Mouse (Mus musculus): ENCODE measurements at regions not wholly inside any gene's neighbourhood (a gene's known extent, or its start where the extent isn't known, plus 50 kb on each side); places are given as distances from the start of the nearest gene placed in this dataset.

GRCm38 (mm10) chr4:105327711-105328471 is 170.7 kb downstream of the Plpp3 start:
- no peak for DNase-seq

GRCm38 (mm10) chr4:105328776-105329175 is 171.6 kb downstream of the Plpp3 start:
- no peak for DNase-seq

- no peak for DNase-seq
Observed at GRCm38 (mm10) chr4:105332081-105332480, 174.9 kb downstream of the Plpp3 start.

GRCm38 (mm10) chr4:105335872-105336271 is 178.7 kb downstream of the Plpp3 start:
- no peak for DNase-seq

GRCm38 (mm10) chr4:105336557-105336956 is 179.4 kb downstream of the Plpp3 start:
- no peak for DNase-seq

GRCm38 (mm10) chr4:105338131-105338530 is 181.0 kb downstream of the Plpp3 start:
- DNase-seq = no peak

GRCm38 (mm10) chr4:105338861-105339260 is 181.7 kb downstream of the Plpp3 start:
- no peak for DNase-seq

GRCm38 (mm10) chr4:105341274-105341673 is 184.1 kb downstream of the Plpp3 start:
- no peak for DNase-seq

- DNase-seq = no peak
Observed at GRCm38 (mm10) chr4:105346846-105347245, 189.7 kb downstream of the Plpp3 start.

GRCm38 (mm10) chr4:105347911-105348310 is 190.8 kb downstream of the Plpp3 start:
- no peak for DNase-seq

- DNase-seq = no peak
Observed at GRCm38 (mm10) chr4:105349316-105350207, 192.4 kb downstream of the Plpp3 start.

GRCm38 (mm10) chr4:105352342-105352741 is 195.2 kb downstream of the Plpp3 start:
- no peak for DNase-seq

- DNase-seq = no peak
Observed at GRCm38 (mm10) chr4:105352953-105353352, 195.8 kb downstream of the Plpp3 start.

- no peak for DNase-seq
Observed at GRCm38 (mm10) chr4:105354097-105354496, 196.9 kb downstream of the Plpp3 start.

- DNase-seq = no peak
Observed at GRCm38 (mm10) chr4:105356616-105357015, 199.5 kb downstream of the Plpp3 start.

GRCm38 (mm10) chr4:105358725-105359124 is 201.6 kb downstream of the Plpp3 start:
- no peak for DNase-seq

- DNase-seq = no peak
Observed at GRCm38 (mm10) chr4:105364496-105364895, 207.3 kb downstream of the Plpp3 start.

- DNase-seq = no peak
Observed at GRCm38 (mm10) chr4:105365076-105365475, 207.9 kb downstream of the Plpp3 start.

- no peak for DNase-seq
Observed at GRCm38 (mm10) chr4:105376591-105376990, 219.4 kb downstream of the Plpp3 start.

GRCm38 (mm10) chr4:105377469-105378187 is 220.5 kb downstream of the Plpp3 start:
- DNase-seq = no peak

- DNase-seq = no peak
Observed at GRCm38 (mm10) chr4:105384826-105385225, 227.7 kb downstream of the Plpp3 start.

- DNase-seq = no peak
Observed at GRCm38 (mm10) chr4:105385481-105385880, 228.3 kb downstream of the Plpp3 start.

- DNase-seq = no peak
Observed at GRCm38 (mm10) chr4:105390378-105390777, 233.2 kb downstream of the Plpp3 start.
